Mouse (Mus musculus) CD8-positive naive resting alpha-beta T cell, adult 2 months (primary cell): ENCODE measurements around the gene Mapkap1.

Experiments
- DNase-seq, 2 experiments: peaks; one replicate each; pipeline ENCODE4 v3.0.0; 2022; ENCODE audit warnings: low read depth in 2 of 2, low spot score in 2 of 2

Mapkap1 gene

DNA sequence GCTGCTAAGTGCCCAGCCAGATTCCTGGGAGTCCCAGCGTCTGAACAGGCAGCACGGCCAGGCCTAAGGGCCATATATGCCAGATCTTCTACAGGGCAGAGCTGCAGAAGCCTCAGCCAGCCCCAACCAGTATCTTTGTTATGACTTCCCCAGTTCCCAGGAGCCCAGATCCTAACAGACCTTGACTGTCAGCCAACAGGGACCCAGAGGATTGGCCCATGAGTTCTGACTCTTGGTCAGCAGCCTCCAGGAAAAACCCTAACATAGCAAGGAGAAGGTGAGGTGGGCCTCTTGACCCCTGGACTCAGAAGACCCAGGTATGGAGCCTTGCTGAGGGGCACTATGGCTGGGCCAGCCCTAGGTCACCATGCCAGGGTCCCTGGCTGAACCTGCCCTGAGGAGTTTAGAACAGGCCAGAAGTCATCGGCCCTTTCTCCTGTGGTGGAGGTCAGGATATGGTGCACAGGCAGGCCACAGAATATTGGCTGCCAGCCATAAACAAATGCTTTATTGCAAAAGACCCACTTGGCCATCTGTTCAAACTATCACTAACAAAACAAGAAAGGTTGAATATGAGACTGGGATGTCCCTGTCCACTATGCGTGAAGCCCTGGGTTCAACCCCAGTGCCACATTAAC is 222.5 kb downstream of the Mapkap1 start:
- DNase-seq: no peak

DNA sequence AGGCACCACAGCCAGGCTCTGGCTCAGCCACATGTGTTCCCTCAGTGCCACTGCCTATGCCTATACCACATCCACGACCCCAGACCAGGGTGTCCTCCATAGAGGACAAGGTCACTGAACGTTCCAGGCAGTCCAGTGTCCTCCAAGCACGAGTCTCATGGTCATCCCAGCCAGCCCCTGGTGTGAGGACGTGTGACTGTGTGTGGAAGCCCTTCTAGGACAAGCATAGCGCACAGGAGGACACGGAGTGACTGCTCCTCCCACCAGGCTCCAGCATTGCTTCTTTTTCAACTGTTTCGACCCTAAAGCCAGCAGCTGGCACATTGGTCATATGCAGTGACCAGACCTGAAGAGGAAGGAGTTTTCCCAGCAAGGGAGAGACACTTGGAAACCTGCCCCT is 223.2 kb downstream of the Mapkap1 start:
- no peak for DNase-seq

DNA sequence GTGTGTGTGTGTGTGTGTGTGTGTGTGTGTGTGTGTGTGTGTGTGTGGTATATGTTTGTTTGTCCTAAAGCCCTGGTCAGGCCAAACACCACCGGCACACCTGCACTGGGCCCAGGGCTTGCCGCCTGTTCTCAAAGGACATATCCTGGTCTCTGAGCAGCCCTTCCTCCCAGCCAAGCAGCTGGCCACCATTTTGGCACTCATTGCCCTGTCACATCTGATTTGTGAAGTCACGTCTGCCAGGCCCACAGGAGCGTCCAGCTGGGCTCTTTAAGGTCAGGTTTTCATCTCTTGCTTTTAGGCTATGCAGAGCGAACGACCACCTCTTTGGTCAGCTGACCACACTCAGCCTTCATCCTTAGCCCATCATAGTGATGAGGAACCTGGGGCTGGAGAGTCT is 223.9 kb downstream of the Mapkap1 start:
- no peak for DNase-seq

DNA sequence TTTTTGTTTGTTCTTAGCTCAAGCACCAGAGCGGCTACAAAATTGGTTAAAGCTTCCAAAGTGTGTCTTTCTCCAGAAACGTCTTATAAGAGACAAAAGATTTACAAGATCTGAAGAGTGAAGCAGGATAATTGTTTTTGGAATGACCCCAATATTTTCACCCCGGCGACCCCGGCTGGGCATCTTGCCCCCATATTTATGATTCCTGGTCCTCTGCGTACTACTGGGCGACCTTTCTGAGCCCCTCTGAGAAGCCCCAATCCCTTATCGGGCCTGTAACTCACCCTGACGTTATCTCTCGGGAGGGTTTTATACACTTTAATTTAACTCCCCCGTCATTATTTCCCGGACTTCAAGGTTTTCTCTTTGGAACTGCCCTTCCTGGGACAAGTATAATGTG is 225.5 kb downstream of the Mapkap1 start:
- DNase-seq: no peak

DNA sequence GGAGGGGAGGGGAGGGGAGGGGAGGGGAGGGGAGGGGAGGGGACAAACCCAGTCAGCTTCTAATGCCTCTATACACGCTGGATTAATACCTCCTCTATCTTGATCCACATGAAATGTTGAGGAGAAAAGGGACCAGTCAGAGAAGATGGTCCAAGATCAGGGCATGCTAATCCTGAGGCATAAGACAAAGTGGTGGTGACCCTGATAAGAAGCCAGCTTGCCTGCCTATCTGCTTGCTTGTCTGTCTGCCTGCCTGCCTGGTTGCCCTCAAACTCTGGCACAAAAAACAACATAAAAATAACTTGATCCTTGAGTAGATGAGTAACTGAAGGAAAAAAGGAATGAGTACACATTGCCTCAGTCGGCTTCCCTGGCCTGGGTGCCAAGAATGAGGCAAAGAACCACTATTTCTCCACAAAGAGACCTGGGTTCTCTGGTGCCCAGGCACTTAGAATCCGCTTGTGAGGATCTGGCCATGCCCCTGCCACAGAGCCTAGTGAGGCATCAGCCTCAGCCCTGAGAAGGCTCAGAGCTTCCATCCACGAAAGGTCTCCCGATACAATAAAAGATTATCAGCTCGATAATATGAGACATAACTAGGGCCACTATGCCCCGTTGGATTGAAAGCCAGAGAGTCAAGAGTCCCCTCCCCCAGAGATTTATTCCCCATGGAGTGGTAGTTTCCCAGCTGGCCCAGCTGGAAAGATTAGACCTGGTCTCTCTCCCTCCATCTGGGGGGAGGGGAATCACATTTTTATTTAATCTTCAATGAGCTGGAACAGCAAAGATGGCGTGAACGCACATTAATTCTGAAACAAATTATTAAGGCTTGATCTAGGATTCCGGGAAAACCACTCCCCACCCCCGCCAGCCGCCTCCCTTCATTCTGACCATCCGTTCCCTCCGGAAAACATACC is 228.9 kb downstream of the Mapkap1 start:
- DNase-seq: no peak

DNA sequence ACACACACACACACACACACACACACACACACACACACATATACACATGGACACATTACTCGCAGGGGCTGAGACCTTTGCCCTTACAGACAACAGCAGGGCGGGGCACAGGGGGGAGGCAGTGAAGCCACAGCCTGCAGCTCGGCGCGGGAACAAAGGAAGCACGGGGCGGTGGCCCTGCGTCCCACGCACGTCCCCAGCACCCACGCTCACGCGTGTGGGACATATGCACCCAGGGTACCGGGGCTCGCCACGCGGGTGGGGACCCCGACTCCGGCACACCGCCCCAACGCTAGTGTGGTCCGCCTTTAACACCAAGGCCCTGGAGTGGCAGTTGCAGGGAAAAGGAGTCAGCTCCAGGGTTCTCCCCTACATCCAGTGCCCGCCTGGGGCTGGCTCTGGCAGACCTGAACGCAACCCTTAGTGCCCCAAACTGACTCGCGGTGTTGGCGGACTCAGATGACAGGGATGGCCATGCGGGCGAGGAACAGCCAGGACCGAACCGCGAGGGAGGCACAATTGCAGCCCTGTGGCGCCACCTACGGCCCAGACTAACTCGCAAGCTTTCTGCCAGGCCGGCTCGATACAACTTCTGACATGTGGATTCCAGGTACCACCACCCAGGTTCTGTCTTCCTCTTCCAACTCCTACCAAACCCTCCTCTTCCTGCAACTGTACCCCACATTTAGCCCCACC is 232.5 kb downstream of the Mapkap1 start:
- DNase-seq: peak; percentile 71 to 79

DNA sequence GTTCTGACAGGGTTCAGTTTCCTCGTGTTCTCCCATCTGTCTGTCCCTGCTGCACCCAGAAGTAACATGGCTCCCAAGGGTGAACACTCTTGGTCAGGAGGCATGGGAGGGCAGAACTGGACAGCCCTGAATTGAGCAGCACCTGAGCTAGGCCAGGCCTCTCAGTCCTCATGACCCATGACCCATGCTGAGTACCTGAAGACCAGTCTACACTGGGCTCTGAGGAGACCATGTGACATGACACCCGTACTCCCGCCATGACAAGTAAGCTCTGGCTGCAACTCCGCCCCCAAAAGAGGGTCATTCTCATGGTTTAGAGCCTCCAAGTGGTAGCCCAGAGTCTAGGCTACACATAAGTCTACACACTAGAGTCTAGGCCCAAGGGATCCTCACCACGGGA is 233.2 kb downstream of the Mapkap1 start:
- DNase-seq: no peak

DNA sequence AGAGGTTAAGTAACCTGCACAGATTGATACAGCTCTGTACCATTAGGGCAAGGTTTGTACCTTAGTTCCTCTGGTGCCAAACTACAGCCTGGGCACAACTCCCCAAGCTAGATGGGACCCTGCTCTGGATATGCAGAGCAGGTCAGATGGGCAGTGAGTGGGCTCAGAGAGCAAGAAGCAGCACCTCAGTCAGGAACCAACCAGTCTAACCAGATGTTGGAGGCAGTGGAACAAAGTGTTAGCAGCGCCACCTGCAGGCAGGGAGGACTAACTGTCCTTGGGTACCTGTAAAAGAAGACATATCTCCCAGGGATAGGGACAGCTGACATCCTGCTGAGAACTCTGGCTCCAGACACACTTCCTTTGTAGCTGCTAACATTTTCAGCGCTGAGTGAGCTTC is 235.8 kb downstream of the Mapkap1 start:
- DNase-seq: peak; percentile 62 to 80

DNA sequence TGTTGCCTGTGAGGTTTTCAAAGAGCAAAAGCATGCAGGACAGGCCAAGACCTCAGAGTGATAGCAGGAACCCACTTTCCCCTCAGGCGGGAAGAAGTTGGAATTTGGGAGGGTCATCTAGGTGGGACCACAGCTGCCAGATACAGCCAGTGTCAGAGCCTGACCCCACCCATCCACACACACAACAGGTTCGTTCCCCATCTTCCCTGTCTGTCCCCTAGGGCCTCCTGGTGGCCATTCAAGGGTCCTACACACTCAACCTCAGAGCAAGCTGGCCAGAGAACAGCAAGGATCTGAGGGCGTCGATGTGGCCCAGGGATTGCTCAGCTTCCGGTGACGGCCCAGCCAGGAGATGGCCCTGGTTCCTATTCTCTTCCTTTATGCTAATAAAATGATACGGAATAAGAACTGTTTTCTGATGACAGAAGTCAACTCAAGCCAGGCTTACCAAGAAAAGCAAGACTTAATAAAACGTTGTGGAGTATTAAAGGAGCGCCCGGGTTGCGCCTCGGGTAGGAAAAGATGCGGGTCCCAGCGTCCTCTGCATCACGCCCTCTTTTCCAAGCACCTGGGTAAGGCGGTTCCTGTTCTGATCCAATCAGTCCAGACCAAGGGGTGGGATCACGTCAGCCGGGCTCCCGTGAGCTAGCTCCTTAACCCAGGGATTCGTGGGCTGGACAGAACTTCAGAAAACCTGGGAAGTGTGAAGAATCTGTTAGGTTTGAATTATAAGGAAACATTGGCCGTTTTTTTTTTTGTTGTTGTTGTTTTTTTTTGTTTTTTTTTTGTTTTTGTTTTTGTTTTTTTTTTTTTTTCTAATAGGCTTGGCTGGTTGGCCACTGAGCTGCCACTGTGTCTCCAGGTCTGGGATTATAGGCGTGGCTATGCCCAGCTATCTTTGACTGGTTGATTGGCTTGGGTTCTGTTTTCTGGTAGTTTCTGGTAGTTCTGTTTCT is 238.3 kb downstream of the Mapkap1 start:
- DNase-seq: peak; percentile 17 to 32

DNA sequence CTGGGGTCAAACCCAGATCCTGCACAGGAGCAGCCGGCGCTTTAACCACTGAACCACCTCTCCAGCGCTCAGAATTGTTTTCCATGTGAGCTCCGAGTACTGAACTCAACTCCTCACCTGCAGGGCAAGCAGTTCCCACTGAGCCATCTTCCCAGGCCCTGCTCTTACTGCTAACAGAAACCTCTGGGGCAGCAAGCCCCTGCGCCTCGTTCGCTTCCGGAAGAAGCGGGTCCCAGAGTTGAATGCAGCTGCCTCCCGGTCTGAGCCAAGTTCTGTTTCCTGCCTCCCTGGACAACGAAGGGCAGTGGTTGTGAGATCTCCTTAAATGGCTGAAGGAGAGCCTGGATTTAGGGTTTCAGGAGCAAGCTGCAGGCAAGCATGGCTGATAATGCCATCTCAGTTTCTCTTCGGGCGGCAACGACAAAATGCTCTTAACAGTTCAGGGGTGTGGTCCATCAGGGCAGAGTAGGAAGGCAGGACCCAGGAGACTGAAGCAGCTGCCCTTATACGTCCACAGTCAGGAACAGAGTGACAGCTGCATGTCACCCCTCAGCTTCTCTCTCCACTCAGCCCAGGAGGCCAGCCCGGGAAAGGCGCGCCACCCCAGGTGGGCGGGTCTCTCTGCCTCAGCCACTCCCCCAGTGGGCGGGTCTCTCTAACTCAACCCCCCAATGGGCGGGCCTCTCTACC is 239.4 kb downstream of the Mapkap1 start:
- DNase-seq: peak; percentile 61 to 80

DNA sequence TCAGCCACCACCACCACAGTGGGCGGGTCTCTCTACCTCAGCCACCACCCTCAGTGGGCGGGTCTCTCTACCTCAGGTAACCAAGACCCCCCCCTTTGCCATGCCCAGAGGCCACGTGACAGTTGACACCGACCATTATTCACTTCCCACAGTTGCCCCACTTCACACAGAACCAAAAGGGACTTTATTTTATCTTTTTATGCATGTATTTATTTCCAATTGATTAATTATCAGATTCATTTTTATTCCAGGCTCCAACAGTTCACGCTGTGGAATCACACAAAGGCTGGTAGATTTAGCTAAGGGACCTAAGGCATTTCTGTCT is 239.9 kb downstream of the Mapkap1 start:
- no peak for DNase-seq

DNA sequence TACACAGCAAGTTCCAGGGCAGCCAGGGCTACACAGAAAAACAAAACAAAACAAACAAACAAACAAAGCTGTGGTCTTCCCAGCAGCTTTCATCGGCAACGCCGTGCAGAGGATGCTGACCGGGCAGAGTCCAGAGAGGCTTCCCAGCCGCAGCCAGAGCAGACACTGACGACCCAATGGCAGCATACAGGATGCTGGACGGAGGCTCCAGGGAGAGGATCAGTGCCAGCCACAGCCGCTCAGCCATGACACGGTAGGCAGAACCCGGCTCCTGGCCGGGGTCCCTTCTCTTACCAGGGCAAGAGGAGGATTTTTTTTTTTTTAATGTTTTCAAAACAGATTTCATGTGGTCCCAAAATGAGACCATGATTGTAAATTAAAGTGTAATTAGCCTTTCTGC is 240.8 kb downstream of the Mapkap1 start:
- no peak for DNase-seq

DNA sequence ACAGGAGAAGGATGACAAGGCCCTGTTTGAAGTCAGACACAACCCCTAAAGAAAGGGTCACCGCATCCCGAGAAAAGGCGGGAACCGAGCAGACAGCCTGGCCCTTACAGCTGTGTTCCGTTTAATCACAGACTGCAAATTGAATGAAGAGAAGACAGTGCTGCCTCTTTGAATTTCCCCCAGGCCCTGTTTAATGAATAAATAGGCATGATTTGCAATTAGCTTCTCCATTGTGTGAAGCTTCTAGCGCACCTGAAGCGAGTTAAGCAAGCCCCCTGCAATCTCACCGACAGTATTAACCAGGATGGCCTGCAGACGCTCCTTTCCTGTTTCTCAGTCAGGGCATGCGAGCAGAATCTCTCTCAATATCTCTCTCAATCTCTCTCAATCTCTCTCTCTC is 261.2 kb downstream of the Mapkap1 start:
- DNase-seq: no peak

DNA sequence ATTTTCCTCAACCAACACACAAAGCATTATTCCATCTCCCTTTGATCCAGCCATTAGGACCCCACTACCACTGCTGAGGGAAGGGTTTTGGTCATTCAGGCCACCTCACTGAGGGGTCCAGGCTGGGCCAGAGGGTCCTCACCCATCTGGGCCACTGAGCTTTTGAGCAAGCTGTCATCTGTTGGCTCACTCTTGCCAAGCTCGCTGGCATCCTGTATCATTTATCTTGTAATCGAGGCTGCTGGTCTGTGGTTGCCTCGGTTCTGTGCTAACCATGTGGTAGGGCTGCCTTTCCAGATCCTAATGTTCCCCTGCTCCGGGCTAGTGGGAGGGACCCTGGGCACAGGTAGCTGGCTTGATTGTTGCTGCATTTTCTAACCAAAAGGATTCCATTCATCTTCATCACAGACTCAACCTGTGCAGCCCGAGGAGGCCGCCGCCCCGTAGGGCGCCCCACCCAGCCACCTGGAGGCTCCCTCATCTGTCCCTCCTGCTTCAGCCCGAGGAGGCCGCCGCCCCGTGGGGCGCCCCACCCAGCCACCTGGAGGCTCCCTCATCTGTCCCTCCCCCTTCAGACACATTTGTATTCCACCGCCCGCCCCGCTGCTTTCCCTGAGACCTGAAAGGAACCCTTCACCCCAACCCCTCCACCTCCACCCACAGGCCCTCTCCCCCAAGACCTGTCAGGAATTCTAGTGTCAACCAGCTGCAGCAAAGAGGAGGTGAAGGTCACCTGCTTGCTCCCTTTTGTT is 262.0 kb downstream of the Mapkap1 start:
- DNase-seq: no peak

DNA sequence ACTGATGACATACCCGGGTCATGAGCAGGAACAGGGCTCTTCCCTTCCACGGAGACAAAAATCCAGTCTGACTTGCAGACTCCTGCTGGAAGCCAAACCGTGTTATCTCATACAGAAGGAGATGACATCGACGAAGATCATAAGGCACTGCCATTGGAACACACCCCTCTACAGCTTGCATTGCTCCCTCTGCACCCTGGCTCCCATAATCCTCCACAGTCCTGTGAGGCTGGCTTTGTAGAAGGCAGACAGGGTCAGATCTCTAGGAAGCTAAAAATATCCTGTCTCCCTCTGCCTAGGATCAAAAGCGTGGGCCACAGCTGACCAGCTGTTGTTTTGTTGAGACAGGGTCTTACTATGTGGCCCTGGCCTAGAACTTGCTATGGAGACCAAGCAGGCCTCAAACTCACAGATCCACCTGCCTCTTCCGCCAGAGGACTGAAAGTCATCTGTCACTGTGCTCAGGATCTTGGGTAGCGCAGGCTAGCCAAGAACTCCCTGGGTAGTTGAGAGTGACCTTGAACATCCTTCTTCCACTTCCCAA is 262.7 kb downstream of the Mapkap1 start:
- DNase-seq: no peak

DNA sequence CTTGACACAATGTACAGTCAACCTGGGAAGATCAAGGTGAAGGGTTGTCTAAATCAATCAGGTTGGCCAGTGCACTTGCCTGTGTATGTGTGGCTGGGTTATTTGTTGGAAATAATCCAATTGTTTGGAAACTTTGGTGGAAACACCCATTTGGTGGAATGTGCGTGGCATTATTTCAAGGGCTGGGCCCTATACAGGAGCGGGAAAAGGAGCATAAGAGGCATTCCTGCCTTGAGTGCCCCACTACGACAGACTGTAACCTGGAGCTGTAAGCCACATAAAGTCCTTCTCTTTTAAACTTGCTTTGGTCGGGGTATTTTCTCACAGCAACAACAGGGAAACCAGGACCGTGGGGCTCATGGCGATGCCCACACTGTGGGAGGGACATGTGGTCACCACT is 263.9 kb downstream of the Mapkap1 start:
- no peak for DNase-seq

DNA sequence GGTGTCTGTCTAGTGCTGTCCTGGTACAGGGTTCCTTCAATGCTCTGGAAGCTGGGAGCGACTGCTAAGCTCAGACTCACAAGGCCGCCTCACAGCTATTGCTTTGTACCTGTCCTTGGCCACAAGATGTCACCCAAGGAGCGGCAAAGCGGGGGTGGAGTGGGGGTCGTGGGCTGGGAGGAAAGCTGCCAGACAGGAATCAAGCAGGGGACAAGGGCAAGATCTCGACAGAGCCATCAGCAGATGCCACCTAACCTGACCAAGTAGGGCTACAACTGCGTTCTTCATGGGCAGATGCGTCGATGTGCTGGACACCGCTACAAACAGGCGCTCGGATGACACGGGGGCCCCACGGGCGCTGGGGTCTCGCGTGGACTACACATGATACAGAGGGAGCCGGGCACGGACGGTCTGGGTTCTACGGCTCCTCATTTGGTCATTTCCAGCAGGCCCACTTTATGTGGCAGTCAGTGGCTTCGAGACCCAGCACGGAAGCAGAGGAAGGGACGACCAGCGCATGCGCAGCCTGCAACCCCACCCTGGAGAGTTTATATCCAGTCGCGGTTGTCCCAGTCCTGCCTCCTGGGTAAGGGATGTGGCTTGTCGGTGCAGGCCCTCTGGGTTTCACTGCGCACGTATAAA is 264.9 kb downstream of the Mapkap1 start:
- DNase-seq: peak; percentile 13 to 27

DNA sequence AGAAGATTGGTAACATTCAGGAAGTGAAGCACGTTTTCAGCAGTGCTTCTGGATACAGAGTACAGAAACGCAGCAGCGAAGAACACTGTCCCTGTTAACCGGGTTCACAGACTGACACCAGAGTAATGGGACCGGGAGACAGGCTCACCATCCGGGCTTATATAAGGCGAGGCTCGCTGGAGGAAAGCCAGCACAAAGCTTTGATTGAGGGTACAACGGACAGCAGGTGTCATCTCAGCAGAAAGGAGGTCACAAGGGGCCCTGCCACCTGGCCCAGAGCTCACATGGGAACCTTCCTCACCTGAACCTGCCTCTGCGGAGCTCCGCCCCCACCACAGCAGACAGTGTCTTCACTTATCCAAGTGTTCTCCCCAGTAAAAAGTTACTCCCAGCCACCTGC is 267.3 kb downstream of the Mapkap1 start:
- DNase-seq: no peak
